Mouse (Mus musculus) neural tube, embryonic 12.5 days (tissue): ENCODE results near the gene Pkp1. TPM values are rescaled to one million over a fixed set of nuclear protein-coding genes. Genes with fewer than 3 reads are reported as not detected.

Experiments
- ATAC-seq: fragments of 200-750 bp; cut with Nextera tagmentation; 2 replicates; pipeline ENCODE4 v1.8.0; 2017; ENCODE audit warnings: low read depth, mild to moderate bottlenecking, moderate TSS enrichment, moderate library complexity; ENCODE audit not compliant: low FRiP score
- H3K27ac ChIP-seq: fragments of 300-500 bp; sonication (generic); 2 replicates; pipeline ENCODE4 v1.5.1; 2016
- H3K27me3 ChIP-seq: fragments of 300-500 bp; sonication (generic); replicated peaks from 2 replicates; pipeline ENCODE4 v1.6.1; 2016; ENCODE audit warnings: mild to moderate bottlenecking
- H3K36me3 ChIP-seq: fragments of 300-500 bp; sonication (generic); 2 replicates; pipeline ENCODE4 v1.6.1; 2016; ENCODE audit warnings: mild to moderate bottlenecking
- H3K4me1 ChIP-seq: fragments of 300-500 bp; sonication (generic); 2 replicates; pipeline ENCODE4 v1.6.1; 2016
- H3K4me2 ChIP-seq: fragments of 300-500 bp; sonication (generic); replicated peaks from 2 replicates; pipeline ENCODE4 v1.6.1; 2016; ENCODE audit warnings: mild to moderate bottlenecking
- H3K4me3 ChIP-seq: fragments of 300-500 bp; sonication (generic); 2 replicates; pipeline ENCODE4 v1.5.1; 2016
- H3K9ac ChIP-seq: fragments of 300-500 bp; sonication (generic); 2 replicates; pipeline ENCODE4 v1.6.1; 2016; ENCODE audit warnings: mild to moderate bottlenecking
- H3K9me3 ChIP-seq: fragments of 300-500 bp; sonication (generic); 2 replicates; pipeline ENCODE4 v1.6.1; 2016; ENCODE audit warnings: mild to moderate bottlenecking
- WGBS: fragments of 180-500 bp; shearing (Covaris S2); methylation state at CpG from one replicate; pipeline ENCODE4 v1.1.7; 2016; 5-methylcytosine and 5-hydroxymethylcytosine counted together
- polyA plus RNA-seq: library from polyadenylated mRNA; unstranded; fragments of >200 nt; fragmentation: Nextera tagmentation; extraction: Ambion mirVana; gene quantifications from 2 replicates; pipeline ENCODE4 v1.2.1, GENCODE M21; 2016

The Pkp1 gene
- polyA plus RNA-seq, 1 experiment from 2014 or later: 0.25 TPM

DNA sequence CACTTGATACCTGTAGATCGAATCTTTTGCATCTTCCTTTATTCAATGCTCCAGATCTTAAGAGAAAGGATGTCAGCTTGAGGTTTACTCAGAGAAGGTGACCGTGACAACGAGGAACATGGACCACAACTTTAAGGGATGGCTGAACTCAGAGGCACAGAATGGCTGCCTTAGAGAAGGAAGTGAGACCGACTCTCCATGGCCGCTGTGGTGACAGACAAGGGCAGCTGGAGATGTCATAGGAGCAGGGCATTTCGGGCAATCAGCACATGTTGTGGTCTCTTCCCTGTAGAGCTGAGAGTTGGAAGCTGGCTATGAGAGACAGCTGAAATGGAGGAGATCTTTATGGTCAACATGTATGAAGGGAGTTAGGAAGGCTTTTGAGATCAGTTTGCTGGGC lies 54.2 kb downstream of the Pkp1 start:
- WGBS: 86% methylated on average over 6 of the region's 6 CpGs
- no peak for ATAC-seq

GRCm38 (mm10) chr1:135863786-135864335 lies 55.1 kb downstream of the Pkp1 start:
- Histone ChIP-seq H3K4me1 (no peaks in the 10 kb centered on the region), H3K4me2 (no peak overlapping the region), H3K9ac (no peak overlapping the region), H3K36me3 (no peaks in the 10 kb centered on the region), H3K4me3 (no peak overlapping the region), H3K27ac (no peak overlapping the region), H3K9me3 (no peaks in the 10 kb centered on the region), H3K27me3 (no peaks in the 10 kb centered on the region; the same call in 1 of the 2 replicates)
- 85% methylated on average over 9 of the region's 9 CpGs for WGBS
- no peak for ATAC-seq

More for the DNA sequence above, 54.2 kb downstream of the Pkp1 start:
- Histone ChIP-seq H3K36me3 (no peaks in the 10 kb centered on the region), H3K4me3 (no peak overlapping the region), H3K9me3 (no peaks in the 10 kb centered on the region), H3K4me2 (no peak overlapping the region), H3K9ac (no peak overlapping the region), H3K27ac (no peak overlapping the region), H3K4me1 (no peaks in the 10 kb centered on the region), H3K27me3 (no peaks in the 10 kb centered on the region; the same call in 1 of the 2 replicates)

DNA sequence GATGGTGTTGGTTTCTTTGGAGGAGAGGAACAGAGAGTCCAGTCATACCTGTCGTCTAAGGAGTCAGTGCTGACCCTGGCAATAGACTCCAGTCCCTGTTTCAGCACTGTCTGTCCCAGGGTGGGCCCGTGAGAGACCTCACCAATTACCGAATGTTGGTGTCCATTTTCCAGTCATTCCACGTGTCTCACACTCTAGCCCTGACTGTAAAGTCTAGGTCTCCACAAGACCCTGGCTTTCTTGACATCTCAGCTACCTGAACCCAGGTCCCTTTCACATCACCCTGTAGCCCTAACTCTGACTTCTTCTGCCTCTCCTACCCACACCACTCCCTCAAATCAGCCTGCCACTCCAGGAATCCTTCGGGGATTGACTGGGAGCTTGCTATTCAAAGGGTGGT lies 56.4 kb downstream of the Pkp1 start:
- Histone ChIP-seq H3K4me1 (no peaks in the 10 kb centered on the region), H3K4me3 (no peak overlapping the region), H3K27me3 (no peaks in the 10 kb centered on the region; the same call in 1 of the 2 replicates), H3K36me3 (no peaks in the 10 kb centered on the region), H3K9ac (no peak overlapping the region), H3K27ac (no peak overlapping the region), H3K4me2 (no peak overlapping the region), H3K9me3 (no peaks in the 10 kb centered on the region)
- no peak for ATAC-seq
- WGBS: 78% methylated on average over 5 of the region's 5 CpGs

DNA sequence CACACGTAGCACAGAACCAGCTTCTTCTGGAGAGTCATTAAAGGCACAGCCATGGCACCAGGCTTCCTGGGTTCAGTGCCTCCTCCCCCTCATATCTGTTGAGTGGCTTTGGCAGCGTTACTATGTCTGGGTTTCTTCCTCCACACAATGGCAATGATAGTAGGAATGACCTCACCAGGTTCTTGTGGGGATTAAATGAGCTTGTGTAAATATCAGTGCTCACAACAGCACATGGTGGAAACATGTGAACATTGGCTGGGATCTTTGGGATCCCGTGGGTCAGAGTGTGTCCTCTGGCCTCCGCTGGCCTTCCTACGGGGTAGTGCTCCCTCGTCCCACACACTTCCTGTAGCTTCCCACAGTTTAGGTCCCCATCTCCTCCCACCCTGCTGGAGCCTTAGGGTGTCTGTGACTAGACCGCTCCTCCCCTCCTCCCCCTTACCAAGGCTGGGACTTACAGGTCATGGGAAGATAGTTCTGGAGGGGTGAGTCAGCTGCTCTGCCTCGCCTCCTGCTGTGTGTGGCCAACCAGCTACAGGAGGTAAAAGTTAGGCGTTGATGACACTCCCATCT lies 56.9 kb downstream of the Pkp1 start:
- Histone ChIP-seq H3K9me3 (no peaks in the 10 kb centered on the region), H3K27me3 (no peaks in the 10 kb centered on the region; the same call in 1 of the 2 replicates), H3K9ac (no peak overlapping the region), H3K36me3 (no peaks in the 10 kb centered on the region), H3K4me3 (no peak overlapping the region), H3K4me1 (no peaks in the 10 kb centered on the region), H3K27ac (no peak overlapping the region), H3K4me2 (no peak overlapping the region)
- ATAC-seq: no peak
- WGBS: 81% methylated on average over 9 of the region's 9 CpGs

- H3K36me3 ChIP-seq: no peaks in the 10 kb centered on the region
- H3K27ac ChIP-seq: no peak overlapping the region
- H3K4me2 ChIP-seq: no peak overlapping the region
- H3K4me3 ChIP-seq: no peak overlapping the region
- no peak overlapping the region for H3K9ac ChIP-seq
- no peaks in the 10 kb centered on the region; the same call in 1 of the 2 replicates for H3K27me3 ChIP-seq
- 81% methylated on average over 5 of the region's 5 CpGs for WGBS
- no peaks in the 10 kb centered on the region for H3K4me1 ChIP-seq
- ATAC-seq: no peak
- no peaks in the 10 kb centered on the region for H3K9me3 ChIP-seq
Observed at GRCm38 (mm10) chr1:135861091-135861490, 57.9 kb downstream of the Pkp1 start.

GRCm38 (mm10) chr1:135858533-135858932 lies 60.5 kb downstream of the Pkp1 start:
- Histone ChIP-seq H3K27ac (no peak overlapping the region), H3K9ac (no peak overlapping the region), H3K4me1 (no peaks in the 10 kb centered on the region), H3K27me3 (no peaks in the 10 kb centered on the region), H3K36me3 (no peaks in the 10 kb centered on the region), H3K9me3 (no peaks in the 10 kb centered on the region), H3K4me3 (no peak overlapping the region), H3K4me2 (no peak overlapping the region)
- no peak for ATAC-seq
- WGBS: 91% methylated on average over 7 of the region's 7 CpGs

DNA sequence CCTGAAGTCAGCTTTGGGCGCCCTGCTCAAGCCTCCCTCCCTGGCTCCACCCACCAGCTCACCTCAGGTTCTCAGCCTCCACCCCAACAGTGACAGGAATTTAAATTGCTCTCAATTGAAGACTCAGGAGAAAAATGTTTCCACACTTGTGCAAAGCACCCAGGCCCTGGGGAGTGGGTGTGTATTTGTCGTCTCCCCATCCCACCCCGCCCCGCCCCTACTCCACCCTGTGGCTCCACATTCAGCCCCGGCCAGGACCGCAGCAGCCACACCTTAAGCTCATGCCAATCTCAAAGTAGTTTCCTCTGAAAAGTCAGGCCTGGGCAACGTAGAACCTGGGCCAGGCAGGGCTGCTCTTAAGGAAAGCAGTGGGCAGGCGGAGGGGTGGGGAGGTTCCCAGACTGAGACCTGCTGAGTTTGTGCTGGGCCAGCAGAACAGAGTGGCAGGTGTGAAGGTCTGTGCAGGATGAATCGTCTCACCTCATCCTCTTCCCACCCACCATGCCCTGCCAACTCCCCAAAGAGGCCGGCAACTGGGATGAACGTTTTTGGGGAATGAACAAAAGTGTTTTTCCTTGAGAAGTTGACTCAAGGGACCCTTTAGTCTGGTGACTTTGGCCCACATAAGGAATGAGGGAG lies 61.8 kb downstream of the Pkp1 start:
- no peaks in the 10 kb centered on the region for H3K27me3 ChIP-seq
- H3K4me3 ChIP-seq: no peak overlapping the region
- no peak overlapping the region for H3K9ac ChIP-seq
- H3K4me1 ChIP-seq: peaks cover 10% of the 10 kb centered on the region; the same call in 1 of the 2 replicates
- H3K27ac ChIP-seq: no peak overlapping the region
- no peaks in the 10 kb centered on the region for H3K36me3 ChIP-seq
- no peak for ATAC-seq
- H3K4me2 ChIP-seq: no peak overlapping the region
- 57% methylated on average over 11 of the region's 11 CpGs for WGBS
- H3K9me3 ChIP-seq: no peaks in the 10 kb centered on the region

- 78% methylated on average over 4 of the region's 4 CpGs for WGBS
- H3K4me1 ChIP-seq: peaks cover 20% of the 10 kb centered on the region
- H3K27me3 ChIP-seq: no peaks in the 10 kb centered on the region
- ATAC-seq: no peak
- no peak overlapping the region for H3K27ac ChIP-seq
- H3K36me3 ChIP-seq: no peaks in the 10 kb centered on the region
- no peak overlapping the region for H3K9ac ChIP-seq
- H3K9me3 ChIP-seq: no peaks in the 10 kb centered on the region
- no peak overlapping the region for H3K4me2 ChIP-seq
- H3K4me3 ChIP-seq: no peak overlapping the region
Observed at GRCm38 (mm10) chr1:135856070-135856469, 62.9 kb downstream of the Pkp1 start.

DNA sequence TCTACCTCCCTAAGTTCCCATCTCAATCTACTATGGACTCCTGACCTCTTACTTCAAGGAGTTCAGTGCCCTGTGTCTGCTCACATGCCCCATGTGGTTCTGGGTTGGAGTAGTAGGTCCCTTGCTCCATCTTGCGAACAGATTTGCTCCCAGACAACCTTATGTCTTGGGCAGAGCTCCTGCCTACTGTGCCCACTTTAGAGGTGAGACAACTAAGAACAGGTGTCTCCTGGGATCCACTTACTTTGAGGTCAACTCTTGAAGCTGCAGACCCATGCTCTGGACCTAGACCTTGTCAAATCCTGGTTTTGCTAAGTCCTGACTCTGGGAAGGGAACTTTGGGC lies 63.7 kb downstream of the Pkp1 start:
- Histone ChIP-seq H3K4me1 (peaks cover 21% of the 10 kb centered on the region), H3K27ac (no peak overlapping the region), H3K36me3 (no peaks in the 10 kb centered on the region), H3K4me2 (no peak overlapping the region), H3K9ac (no peak overlapping the region), H3K4me3 (no peak overlapping the region), H3K27me3 (no peaks in the 10 kb centered on the region), H3K9me3 (no peaks in the 10 kb centered on the region)
- 94% methylated on average over 1 of the region's 1 CpGs for WGBS
- ATAC-seq: no peak

DNA sequence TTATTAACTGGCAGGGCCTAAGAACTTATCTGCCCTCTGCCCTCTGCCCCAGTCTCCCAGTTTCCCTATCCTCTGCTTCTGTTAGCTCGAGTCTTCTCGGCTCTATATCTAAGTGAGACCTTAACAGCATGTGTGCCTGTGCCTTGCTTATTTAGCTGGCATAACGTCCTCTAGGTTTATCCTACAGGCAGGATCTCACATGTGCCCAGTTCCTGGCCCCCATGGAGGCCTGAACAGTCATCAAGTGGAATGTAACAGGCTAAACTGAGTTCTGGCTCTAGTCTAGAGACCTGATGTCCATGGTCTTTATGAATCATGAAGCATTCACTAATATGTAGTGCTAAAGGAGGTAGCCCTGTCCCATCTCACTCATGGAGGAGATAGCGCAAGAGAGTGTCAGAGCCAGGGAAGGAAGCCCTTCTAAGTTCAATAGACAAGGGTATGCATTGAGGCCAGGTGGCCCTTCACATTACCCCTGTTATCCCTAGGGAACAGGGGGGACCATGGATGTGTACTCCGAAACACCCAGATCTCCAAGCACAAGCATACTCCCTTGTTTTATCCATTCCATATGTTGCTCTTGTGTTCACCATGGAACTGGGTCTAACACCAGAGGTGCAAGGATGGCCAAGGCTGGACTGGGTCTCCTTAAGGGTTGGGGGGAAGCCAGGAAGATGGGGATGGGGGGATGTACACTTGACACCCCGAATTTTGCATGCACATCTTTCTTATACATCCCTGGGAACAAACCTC lies 64.2 kb downstream of the Pkp1 start:
- H3K4me3 ChIP-seq: no peak overlapping the region
- H3K9ac ChIP-seq: no peak overlapping the region
- no peak for ATAC-seq
- no peak overlapping the region for H3K27ac ChIP-seq
- H3K9me3 ChIP-seq: no peaks in the 10 kb centered on the region
- H3K4me2 ChIP-seq: no peak overlapping the region
- WGBS: 84% methylated on average over 6 of the region's 6 CpGs
- no peaks in the 10 kb centered on the region for H3K36me3 ChIP-seq
- H3K27me3 ChIP-seq: no peaks in the 10 kb centered on the region
- peaks cover 21% of the 10 kb centered on the region for H3K4me1 ChIP-seq

GRCm38 (mm10) chr1:135853200-135853599 lies 65.8 kb downstream of the Pkp1 start:
- Histone ChIP-seq H3K27me3 (no peaks in the 10 kb centered on the region), H3K9ac (no peak overlapping the region), H3K4me3 (no peak overlapping the region), H3K9me3 (no peaks in the 10 kb centered on the region), H3K4me1 (peaks cover 21% of the 10 kb centered on the region), H3K36me3 (no peaks in the 10 kb centered on the region), H3K27ac (no peak overlapping the region), H3K4me2 (no peak overlapping the region)
- 88% methylated on average over 4 of the region's 4 CpGs for WGBS
- no peak for ATAC-seq

GRCm38 (mm10) chr1:135852044-135852756 lies 66.8 kb downstream of the Pkp1 start:
- Histone ChIP-seq H3K4me2 (0 out of 2 replicates have a peak overlapping the region, but pooled peaks have one; percentile 19), H3K36me3 (no peaks in the 10 kb centered on the region), H3K9me3 (no peaks in the 10 kb centered on the region), H3K27me3 (no peaks in the 10 kb centered on the region), H3K4me1 (peaks cover 21% of the 10 kb centered on the region), H3K9ac (no peak overlapping the region), H3K4me3 (no peak overlapping the region), H3K27ac (no peak overlapping the region)
- peak; percentile 78 for ATAC-seq
- WGBS: 41% methylated on average over 13 of the region's 13 CpGs
